Mouse (Mus musculus): ENCODE measurements around the gene BC025920. TPM values are rescaled to one million over a fixed set of nuclear protein-coding genes. Genes with fewer than 3 reads are reported as not detected.

BC025920 gene
- total and polyA plus RNA-seq, 2 experiments: 0.55 to 0.56 TPM

DNA sequence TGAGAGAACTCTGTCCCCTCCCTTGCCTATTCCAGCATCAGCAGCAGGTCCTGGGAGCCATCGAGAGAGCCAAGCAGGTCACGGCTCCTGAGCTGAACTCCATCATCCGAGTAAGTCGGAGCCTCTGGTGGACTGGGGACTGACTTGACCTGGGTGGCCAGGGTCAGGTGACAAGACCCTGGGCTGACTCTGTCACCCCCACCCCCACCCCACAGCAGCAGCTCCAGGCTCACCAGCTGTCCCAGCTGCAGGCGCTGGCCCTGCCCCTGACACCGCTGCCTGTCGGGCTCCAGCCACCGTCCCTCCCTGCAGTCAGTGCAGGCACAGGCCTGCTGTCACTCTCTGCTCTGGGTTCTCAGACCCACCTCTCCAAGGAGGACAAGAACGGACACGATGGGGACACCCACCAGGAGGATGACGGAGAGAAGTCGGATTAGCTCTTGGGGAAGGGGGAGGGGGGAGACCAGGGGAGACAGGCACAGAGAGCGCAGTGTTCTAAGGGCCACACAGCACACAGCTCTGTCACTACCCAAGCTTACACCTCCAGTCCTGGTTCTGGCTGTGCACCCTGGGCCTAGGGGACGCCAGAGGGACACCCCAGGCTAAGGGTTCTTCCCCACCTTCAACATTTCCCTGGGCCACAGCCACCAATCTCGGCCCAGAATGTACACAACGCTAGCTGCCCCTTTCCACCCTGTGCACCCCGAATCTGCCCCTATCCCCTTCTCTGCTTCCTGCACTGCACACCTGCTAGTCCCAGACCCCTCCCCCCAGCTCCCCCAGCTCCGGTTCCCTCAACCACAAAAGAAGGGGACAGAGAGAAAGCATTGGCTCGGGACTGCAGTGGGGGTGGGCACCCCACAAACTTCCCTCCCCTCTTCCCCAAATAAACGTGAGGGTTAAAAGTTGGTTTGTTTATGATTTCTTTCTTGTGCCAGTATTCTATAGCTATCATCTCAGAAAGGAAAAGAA lies 40.5 kb upstream of the BC025920 start:
- no peak overlapping the region for H3K27ac ChIP-seq (replicated peaks; ENCODE audit: insufficient read depth, low read depth, low read length)
- DNase-seq (ENCODE audit: extremely low read depth, low read depth, low spot score): no peak
- H3K36me3 ChIP-seq (ENCODE audit: control insufficient read depth, insufficient read depth, low read length): peaks cover 12% of the 10 kb centered on the region
- 71% methylated on average over 20 of the region's 20 CpGs for whole genome bisulfite sequencing
- TF ChIP-seq POLR2A (IDR thresholded peaks at IDR 0.05; ENCODE audit: extremely low read depth, insufficient read depth, low read length) (no peak), CTCF (IDR thresholded peaks at IDR 0.05; ENCODE audit: low read depth, low read length) (no peak)
- H3K27me3 ChIP-seq (ENCODE audit: control insufficient read depth, insufficient read depth, low read length): no peaks in the 10 kb centered on the region
- no peak overlapping the region for H3K9ac ChIP-seq (ENCODE audit: low read depth, low read length)
- no peak overlapping the region for H3K4me3 ChIP-seq (ENCODE audit: insufficient read depth, low read depth, low read length)
- H3K4me1 ChIP-seq (ENCODE audit: control insufficient read depth, insufficient read depth, low read length): peaks cover 23% of the 10 kb centered on the region
- H3K79me2 ChIP-seq (ENCODE audit: control insufficient read depth, insufficient read depth, low read length): peaks cover 17% of the 10 kb centered on the region

DNA sequence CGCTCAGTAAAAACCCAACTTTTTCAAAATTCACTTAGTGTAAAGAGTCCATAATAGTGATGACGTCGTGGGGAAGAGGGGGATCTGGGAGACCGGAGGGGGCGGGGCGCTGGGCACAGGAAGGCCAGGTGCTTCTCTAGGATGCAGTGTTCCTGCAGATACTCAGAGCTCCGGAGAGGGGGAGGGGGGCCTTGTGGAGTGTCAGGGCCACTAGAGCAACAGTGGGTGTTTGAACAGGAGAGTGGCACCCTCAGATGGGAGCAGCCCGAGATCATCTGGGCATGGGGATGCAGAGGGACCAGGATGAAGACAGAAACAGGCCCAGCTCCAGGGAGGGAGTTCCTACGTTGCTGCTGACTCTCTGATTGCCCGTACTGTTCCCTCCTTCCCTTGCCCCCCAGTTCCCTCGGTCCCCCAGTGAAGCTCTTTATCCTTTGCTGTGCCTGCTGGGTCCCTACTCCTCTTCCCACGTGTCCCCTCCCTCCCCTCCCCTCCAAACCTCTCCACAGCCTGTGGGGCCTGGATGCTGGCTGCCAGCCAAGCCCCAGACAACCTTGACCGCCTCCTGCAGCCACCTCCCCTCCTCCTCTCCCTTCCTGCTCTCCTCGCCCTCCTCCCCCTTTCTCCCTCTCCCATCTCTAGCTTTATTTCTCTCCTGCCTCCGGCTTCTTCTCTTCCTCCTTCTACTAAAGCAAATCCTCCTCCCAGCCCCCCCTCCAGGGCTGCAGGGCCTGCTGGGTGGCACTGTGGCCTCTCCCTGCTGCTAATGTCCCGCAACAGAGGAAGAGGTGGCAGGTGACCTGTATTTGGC lies 37.5 kb upstream of the BC025920 start:
- no peaks in the 10 kb centered on the region for H3K79me2 ChIP-seq (ENCODE audit: control insufficient read depth, insufficient read depth, low read length)
- peaks cover 10% of the 10 kb centered on the region for H3K4me1 ChIP-seq (ENCODE audit: control insufficient read depth, insufficient read depth, low read length)
- no peak for DNase-seq (ENCODE audit: extremely low read depth, low read depth, low spot score)
- TF ChIP-seq POLR2A (IDR thresholded peaks at IDR 0.05; ENCODE audit: extremely low read depth, insufficient read depth, low read length): no peak
- no peak for TF ChIP-seq CTCF (IDR thresholded peaks at IDR 0.05; ENCODE audit: low read depth, low read length)
- H3K27ac ChIP-seq (replicated peaks; ENCODE audit: insufficient read depth, low read depth, low read length): no peak overlapping the region
- no peak overlapping the region for H3K4me3 ChIP-seq (ENCODE audit: insufficient read depth, low read depth, low read length)
- H3K36me3 ChIP-seq (ENCODE audit: control insufficient read depth, insufficient read depth, low read length): peaks cover 12% of the 10 kb centered on the region
- H3K9ac ChIP-seq (ENCODE audit: low read depth, low read length): no peak overlapping the region
- 33% methylated on average over 16 of the region's 16 CpGs for whole genome bisulfite sequencing
- no peaks in the 10 kb centered on the region for H3K27me3 ChIP-seq (ENCODE audit: control insufficient read depth, insufficient read depth, low read length)

GRCm38 (mm10) chr10:81569507-81570237 lies 36.4 kb upstream of the BC025920 start:
- Histone ChIP-seq H3K4me1 (ENCODE audit: control insufficient read depth, insufficient read depth, low read length) (peaks cover 11% of the 10 kb centered on the region), H3K4me3 (ENCODE audit: insufficient read depth, low read depth, low read length) (no peak overlapping the region), H3K9ac (ENCODE audit: low read depth, low read length) (no peak overlapping the region), H3K27ac (replicated peaks; ENCODE audit: insufficient read depth, low read depth, low read length) (no peak overlapping the region), H3K27me3 (ENCODE audit: control insufficient read depth, insufficient read depth, low read length) (no peaks in the 10 kb centered on the region), H3K36me3 (ENCODE audit: control insufficient read depth, insufficient read depth, low read length) (peaks cover 10% of the 10 kb centered on the region), H3K79me2 (ENCODE audit: control insufficient read depth, insufficient read depth, low read length) (no peaks in the 10 kb centered on the region)
- 84% methylated on average over 9 of the region's 9 CpGs for WGBS
- TF ChIP-seq CTCF (IDR thresholded peaks at IDR 0.05; ENCODE audit: low read depth, low read length) (no peak), POLR2A (IDR thresholded peaks at IDR 0.05; ENCODE audit: extremely low read depth, insufficient read depth, low read length) (no peak)
- no peak for DNase-seq (ENCODE audit: extremely low read depth, low read depth, low spot score)

- TF ChIP-seq CTCF (IDR thresholded peaks at IDR 0.05; ENCODE audit: low read depth, low read length): no peak
- no peak for TF ChIP-seq POLR2A (IDR thresholded peaks at IDR 0.05; ENCODE audit: extremely low read depth, insufficient read depth, low read length)
- DNase-seq (ENCODE audit: extremely low read depth, low read depth, low spot score): no peak
- 12% methylated on average over 11 of the region's 11 CpGs for WGBS
- peak overlapping the region; percentile 78 for H3K9ac ChIP-seq (ENCODE audit: low read depth, low read length)
- H3K27me3 ChIP-seq (ENCODE audit: control insufficient read depth, insufficient read depth, low read length): no peaks in the 10 kb centered on the region
- peaks cover 12% of the 10 kb centered on the region for H3K4me1 ChIP-seq (ENCODE audit: control insufficient read depth, insufficient read depth, low read length)
- no peak overlapping the region; the same call in 1 of the 2 replicates for H3K27ac ChIP-seq (replicated peaks; ENCODE audit: insufficient read depth, low read depth, low read length)
- no peaks in the 10 kb centered on the region for H3K79me2 ChIP-seq (ENCODE audit: control insufficient read depth, insufficient read depth, low read length)
- H3K36me3 ChIP-seq (ENCODE audit: control insufficient read depth, insufficient read depth, low read length): 0 out of 2 replicates have a peak, but pooled peaks cover 6% of the 10 kb centered on the region
- peak overlapping the region; percentile 53 for H3K4me3 ChIP-seq (ENCODE audit: insufficient read depth, low read depth, low read length)
Observed at GRCm38 (mm10) chr10:81570238-81570800, 35.8 kb upstream of the BC025920 start.

DNA sequence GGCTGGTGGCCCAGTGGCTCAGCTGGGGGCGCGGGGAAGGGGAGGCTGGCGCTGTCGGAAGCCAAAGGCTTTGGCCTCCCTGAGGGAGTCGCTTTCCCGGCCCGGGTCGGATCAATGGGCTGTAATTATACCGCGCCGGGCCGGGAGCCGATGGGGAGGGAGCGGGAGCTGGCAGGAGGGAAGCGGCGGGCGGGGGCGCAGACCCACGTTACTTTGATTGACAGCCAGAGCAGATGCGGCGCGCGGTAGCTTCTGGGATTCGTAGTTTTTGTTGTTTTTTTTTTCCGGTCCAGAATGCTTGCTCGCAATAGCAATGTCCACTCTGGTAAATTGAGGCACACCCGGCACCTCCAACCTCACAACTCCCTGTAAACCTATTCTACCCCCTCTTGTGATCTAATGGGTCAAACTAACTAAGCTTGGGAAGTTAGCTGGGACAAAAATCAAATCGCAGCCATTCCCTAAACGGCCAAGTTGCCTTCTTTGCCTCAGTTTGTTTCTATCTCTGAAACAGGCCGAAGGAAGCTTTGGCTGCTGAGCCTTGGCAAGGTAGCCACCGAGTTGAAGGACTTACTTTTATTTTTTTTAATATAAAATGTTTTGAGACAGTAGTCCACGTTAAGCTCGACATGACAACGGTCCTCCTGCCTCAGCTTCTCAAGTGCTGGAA lies 35.1 kb upstream of the BC025920 start:
- H3K27ac ChIP-seq (replicated peaks; ENCODE audit: insufficient read depth, low read depth, low read length): peak overlapping the region; percentile 86
- TF ChIP-seq POLR2A (IDR thresholded peaks at IDR 0.05; ENCODE audit: extremely low read depth, insufficient read depth, low read length) (0 out of 2 replicates have a peak, but pooled peaks have one; percentile 29), CTCF (IDR thresholded peaks at IDR 0.05; ENCODE audit: low read depth, low read length) (no peak)
- under 1% methylated on average over 33 of the region's 34 CpGs for WGBS
- H3K9ac ChIP-seq (ENCODE audit: low read depth, low read length): peak overlapping the region; percentile 78
- H3K4me3 ChIP-seq (ENCODE audit: insufficient read depth, low read depth, low read length): peak overlapping the region; percentile 56
- no peaks in the 10 kb centered on the region for H3K79me2 ChIP-seq (ENCODE audit: control insufficient read depth, insufficient read depth, low read length)
- H3K4me1 ChIP-seq (ENCODE audit: control insufficient read depth, insufficient read depth, low read length): peaks cover 18% of the 10 kb centered on the region
- H3K36me3 ChIP-seq (ENCODE audit: control insufficient read depth, insufficient read depth, low read length): no peaks in the 10 kb centered on the region
- H3K27me3 ChIP-seq (ENCODE audit: control insufficient read depth, insufficient read depth, low read length): no peaks in the 10 kb centered on the region
- DNase-seq (ENCODE audit: extremely low read depth, low read depth, low spot score): peak; percentile 83

All from liver, adult 2 months (tissue).